Mouse (Mus musculus): ENCODE measurements around the gene Olfr1390.
"Not testable (repeated sequence)": the region's sequence is repeated elsewhere in the genome, so short reads cannot be mapped to it uniquely, and the experiment has no call there.

Olfr1390 gene

GRCm38 (mm10) chr11:49334888-49335287, at the start of gene Olfr1390:
Gene Olfr1390 (plus strand): TSS chr11:49335188.
- no peak for DNase-seq (ENCODE audit: low spot score in 2 of 2)

GRCm38 (mm10) chr11:49287251-49287650, 47.7 kb upstream of the Olfr1390 start:
- no peak for DNase-seq (ENCODE audit: low spot score in 2 of 2)

DNA sequence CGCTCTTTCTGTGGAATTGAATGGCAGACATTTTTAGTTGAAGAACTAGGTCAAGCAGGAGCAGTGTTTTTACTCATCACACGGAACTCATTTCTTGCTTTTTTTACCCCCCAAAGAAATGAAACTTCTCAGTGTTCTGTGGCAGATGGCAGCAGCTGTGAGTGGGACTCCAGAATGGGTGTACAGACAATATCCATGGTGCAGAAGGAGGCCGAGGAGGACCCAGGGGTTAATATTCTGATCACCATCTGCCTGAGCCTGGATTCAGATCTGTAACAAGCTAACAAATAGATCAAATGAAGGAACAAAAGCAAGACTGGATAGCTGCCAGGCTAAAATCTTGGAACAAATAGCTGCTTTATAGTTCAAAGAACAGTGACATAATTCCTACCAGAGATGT, 42.2 kb upstream of the Olfr1390 start:
- DNase-seq (ENCODE audit: low spot score in 2 of 2), result no peak

GRCm38 (mm10) chr11:49304441-49304840, 30.5 kb upstream of the Olfr1390 start, which contains the start of gene Olfr10:
Gene Olfr10 (plus strand): TSS chr11:49304741.
- DNase-seq (ENCODE audit: low spot score in 2 of 2), result no peak

DNA sequence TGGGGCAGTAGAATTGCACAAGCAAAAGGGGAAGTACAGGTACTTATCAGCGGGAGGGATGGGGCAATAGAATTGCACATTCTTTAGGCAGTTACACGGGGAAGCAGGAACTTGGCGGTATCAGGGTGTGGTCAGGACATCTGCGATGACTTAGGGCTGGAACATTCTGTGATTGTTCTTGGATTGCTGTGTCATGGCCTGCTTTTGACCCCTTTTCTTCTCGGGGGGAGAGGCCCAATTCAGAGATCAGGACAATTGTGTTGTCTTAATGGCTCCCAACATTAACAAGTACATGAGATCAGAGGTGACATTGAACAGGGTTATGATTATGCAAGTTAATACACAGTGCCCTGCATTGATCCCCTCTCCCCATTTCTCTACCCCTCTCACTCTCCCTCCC, 26.4 kb upstream of the Olfr1390 start:
- DNase-seq (ENCODE audit: low spot score in 2 of 2), result not testable (repeated sequence)

DNA sequence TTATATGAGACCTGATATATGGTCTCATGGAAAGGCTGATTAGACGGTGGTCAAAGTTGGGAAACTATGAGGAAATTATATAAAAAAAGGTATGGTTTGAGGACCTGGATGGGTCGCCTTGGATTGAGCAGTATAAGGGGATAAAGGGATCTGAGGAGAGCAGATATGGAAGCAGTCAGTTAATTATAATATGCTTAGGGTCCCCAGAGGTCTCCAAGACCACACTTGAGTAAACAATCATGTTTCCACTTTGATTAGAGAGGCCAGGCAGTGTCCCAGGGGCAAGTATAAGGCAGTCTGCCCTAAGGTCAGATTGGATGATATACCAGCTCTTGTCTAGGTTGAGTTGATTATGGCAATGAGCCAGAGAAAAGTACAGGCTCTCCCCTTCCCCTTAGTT, 12.5 kb upstream of the Olfr1390 start, which contains the start of gene Olfr1391:
Olfr1391 (plus strand) TSS at position 301 of the 400 bp plus-strand sequence.
- DNase-seq (ENCODE audit: low spot score in 2 of 2), result no peak

- DNase-seq (ENCODE audit: low spot score in 2 of 2), result no peak
Measured at GRCm38 (mm10) chr11:49326726-49327125, 8.3 kb upstream of the Olfr1390 start.

DNA sequence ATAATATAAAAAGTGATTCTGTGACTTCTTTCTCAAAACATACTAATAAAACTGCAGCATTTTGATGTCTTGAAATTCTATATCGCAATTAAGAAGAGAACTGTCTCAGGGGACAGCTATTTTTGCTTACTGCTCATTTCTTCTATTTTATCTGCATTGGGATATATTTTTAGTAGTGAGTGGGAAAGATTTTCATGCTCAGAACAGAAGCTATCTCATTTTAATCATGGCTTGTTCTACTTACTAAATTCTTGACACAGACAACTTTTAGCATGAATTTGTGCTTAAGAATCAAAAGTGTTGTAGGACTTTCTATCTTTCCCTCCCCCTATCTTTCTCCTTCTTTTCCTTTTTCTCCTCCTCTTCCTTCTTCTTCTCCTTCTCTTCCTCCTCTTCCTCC, 5.3 kb upstream of the Olfr1390 start:
- no peak for DNase-seq (ENCODE audit: low spot score in 2 of 2)

DNA sequence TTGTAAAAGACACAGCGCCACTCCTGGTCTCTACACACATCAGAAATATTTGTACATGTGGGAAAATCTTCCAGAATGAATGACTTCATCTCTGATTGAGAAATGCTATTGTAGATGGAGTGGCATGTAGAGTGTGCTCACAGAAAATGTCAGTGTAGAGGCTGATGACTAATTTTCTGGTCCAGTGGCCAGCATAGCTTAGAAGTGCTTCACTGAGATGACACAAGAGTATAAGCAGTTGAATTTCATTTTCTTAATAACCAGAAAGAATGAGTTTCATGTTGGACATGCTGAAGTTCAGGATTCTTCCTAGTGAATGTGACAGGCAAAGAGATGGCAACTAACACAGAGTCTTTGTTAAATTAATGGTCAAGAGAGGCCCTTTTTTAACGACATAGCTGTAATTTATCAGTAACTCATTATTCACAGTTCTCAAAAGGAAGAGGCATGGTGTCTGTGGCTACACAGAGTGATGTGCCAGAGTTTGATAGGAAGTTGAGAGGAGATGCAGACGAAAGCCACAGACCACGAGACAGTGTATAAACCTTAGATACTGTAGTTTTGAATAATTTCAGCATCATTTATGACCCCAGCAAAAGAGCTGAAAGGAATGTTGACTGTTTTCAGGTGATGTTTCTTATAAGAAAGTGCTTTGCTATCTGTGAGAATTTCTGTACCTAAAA, 2.3 kb downstream of the Olfr1390 start:
- no peak for DNase-seq (ENCODE audit: low spot score in 2 of 2)

DNA sequence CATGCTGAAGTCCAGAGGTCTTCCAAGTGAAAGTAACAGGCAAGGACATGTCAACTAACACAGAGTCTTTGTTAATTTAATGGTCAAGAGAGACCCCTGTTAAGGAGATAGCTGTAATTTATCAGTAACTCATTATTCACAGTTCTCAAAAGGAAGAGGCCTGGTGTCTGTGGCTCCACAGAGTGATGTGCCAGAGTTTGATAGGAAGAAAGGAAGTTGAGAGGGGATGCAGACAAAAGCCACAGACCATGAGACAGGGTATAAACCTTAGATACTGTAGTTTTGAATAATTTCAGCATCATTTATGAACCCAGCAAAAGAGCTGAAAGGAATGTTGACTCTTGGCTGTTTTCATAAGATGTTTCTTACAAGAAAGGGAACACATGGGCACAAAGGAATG, 48.1 kb downstream of the Olfr1390 start:
- DNase-seq (ENCODE audit: low spot score in 2 of 2), result no peak

DNA sequence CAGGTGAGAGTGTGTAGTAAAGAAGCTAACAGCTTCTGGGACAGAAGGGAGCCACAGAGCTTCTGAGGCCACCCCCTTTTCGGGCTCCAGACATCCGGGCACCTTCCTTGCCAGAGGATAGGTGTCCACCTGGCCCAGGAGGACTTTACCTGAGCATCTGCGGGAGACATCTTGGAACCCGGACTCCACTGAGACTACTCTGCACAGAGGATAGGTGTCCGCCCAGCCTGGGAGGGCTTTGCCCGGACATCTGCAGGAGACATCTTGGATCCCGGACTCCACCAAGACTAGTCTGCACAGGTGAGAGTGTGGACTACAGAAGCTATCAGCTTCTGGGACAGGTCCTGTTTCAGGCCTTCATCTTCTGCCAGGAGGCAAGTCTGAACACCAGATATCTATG, 51.1 kb downstream of the Olfr1390 start:
- DNase-seq (ENCODE audit: low spot score in 2 of 2), result not testable (repeated sequence)
